Mouse (Mus musculus): Measurements from ENCODE around the gene C330021F23Rik.
"Not testable (repeated sequence)": the region's sequence is repeated elsewhere in the genome, so short reads cannot be mapped to it uniquely, and the experiment has no call there.

The C330021F23Rik gene

DNA sequence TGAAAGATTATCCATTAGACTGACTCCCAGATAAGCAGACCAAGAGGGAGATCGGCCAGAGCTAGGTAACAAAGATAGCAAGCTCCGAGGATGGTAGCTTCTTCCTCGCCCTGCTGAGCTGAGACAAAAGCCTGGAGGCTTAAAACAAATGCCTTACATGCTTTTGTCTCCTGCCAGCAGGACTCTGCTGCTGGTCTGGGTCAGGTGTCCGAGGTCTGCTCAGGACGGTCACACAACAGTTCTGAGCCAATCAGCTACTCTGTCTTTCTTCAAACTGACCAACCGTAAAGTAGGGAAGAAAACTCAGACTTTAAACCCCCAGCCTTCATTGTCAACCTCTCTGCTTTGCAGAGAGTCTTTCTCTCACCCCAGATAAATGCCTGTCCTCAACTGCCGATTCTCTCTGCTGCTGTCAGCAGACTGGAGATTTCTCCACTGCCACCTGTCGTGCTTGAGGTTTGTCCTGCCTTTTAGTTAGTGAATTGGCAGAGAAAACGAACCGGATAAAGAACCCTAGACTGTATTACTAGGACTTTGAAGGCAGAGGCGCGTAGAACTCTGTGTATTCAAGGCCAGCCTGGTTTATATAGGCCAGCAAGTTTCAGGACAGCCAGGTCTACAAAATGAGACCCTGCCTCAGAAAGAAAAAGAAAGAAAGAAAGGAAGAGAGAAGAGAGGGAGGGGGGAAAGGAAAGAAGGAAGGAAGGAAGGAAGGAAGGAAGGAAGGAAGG, at the start of gene C330021F23Rik:
Gene C330021F23Rik, plus strand, starts transcription at position 350 of the 731 bp plus-strand sequence.
- DNase-seq (ENCODE audit: low spot score in 2 of 2): no peak

DNA sequence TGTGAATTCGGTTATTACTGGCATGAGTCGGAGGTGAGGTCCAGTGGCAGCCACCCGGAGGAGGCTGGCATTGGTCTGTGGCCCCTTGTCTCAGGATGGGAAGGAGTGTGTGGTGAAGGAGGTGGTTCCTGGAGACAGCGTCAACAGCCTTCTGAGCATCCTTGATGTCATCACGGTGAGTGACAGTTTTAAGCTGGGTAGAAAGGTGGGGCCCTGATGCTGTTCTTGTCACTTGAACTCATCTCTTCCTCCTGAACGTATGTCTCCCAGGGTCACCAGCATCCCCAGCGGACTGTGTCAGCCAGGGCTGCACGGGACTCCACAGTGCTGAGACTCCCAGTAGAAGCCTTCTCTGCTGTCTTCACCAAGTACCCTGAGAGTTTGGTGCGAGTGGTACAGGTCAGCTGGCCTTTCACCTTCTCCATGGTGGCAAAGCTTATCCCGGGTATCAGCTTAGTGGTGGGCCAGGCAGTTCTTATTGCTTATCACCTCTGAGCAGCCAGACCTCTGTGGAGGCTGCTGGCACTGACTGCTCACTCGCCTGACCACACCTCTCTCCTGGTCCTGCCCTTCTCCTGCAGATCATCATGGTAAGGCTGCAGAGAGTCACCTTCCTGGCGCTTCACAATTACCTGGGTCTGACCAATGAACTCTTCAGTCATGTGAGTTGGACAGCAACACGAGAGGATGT, 45.6 kb upstream of the C330021F23Rik start:
- no peak for DNase-seq (ENCODE audit: low spot score in 2 of 2)

DNA sequence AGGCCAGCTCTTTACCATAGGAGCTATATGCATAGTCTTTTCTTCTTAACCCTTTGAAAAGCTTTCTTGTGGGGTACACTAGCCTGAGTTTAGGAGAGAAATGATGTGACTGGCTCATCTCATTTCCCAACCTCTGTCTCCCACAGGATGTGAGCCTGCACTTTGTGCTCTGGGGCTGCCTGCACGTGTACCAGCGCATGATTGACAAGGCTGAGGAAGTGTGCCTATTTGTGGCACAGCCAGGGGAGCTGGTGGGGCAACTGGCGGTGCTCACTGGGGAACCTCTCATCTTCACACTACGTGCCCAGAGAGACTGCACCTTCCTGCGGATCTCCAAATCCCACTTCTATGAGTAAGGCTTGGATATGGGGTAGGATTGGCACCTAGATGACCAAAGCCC, 37.0 kb upstream of the C330021F23Rik start:
- no peak for DNase-seq (ENCODE audit: low spot score in 2 of 2)

DNA sequence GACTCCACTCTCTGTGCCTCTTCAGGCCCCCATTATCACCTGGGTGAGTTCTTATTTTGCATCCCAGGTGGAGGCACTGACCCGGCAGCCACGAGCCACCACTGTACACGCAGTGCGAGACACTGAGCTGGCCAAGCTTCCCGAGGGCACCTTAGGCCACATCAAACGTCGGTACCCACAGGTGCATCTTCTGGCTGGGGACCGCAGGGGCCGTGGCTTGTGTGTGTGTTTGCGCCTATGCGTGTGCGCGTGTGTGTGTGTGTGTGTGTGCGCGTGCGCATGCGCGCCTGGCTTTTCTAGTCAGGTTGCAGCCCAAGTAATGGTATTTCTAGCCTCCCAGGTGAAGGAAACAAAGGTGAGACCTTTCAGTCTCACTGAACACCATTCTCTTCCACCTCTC, 35.9 kb upstream of the C330021F23Rik start:
- DNase-seq (ENCODE audit: low spot score in 2 of 2): no peak

DNA sequence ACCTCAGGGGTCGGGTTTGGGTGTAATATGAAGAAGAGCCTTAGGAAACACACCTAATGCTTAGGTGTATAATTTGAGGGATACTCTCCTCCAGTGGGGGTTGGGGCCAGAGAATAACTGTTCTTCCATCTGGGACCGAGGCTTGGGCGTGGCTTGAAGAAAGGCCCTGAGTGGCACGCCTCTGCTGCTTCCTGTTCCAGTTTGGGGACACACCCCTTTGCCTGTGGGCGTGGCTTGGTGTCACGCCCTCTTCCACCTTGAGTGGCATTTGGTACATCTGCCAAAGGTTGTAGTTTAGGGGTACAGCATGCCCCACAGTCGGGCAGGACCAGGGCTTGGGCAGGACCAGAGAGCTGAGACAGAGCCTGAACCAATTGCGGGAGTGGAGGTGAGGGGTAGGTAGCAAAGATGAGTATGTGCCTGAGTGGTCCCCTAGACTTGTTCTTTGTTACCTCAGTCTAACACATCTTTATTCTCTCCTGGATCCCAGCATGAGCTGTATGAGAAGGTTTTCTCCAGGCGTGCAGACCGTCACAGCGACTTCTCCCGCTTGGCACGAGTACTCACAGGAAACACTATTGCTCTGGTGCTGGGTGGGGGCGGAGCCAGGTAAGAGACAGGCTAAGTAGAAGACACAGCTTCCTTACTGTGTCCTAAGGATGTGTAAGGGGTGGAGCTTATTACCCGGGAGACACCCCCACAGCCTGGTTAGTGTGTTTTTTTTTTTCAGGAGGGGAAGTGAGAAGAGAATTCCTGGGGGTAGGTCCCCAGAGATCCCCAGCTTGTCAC, 31.5 kb upstream of the C330021F23Rik start:
- DNase-seq (ENCODE audit: low spot score in 2 of 2): no peak

DNA sequence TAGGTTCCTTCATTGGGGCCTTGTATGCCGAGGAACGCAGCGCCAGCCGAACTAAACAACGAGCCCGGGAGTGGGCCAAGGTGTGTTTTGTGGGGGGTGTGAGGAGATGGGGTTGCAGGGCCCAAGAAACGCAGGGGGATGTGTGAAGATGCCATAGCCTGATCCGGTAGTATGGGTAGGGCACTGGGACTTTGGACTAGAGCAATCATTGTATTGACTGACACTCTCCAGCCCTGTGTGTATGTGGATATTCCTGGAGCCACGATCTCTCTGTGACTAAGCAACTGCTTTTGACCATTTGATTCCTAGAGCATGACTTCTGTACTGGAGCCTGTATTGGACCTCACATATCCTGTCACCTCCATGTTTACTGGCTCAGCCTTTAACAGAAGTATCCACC, 30.9 kb upstream of the C330021F23Rik start:
- DNase-seq (ENCODE audit: low spot score in 2 of 2): no peak

DNA sequence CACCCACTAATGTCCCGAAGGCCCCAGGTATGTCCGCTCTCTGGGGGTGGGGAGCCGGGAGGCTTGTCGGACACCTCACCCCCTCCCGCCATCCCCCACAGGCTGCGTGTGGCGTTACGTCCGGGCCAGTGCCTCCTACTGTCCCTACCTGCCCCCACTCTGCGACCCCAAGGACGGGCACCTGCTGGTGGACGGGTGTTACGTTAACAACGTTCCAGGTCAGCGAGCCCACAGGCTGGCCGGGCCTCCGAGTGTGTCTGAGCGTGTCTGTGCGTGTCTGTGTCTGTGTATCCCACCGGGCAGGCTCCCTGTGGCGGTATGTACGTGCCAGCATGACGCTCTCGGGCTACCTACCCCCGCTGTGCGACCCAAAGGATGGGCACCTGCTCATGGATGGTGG, 30.1 kb upstream of the C330021F23Rik start:
- no peak for DNase-seq (ENCODE audit: low spot score in 2 of 2)

DNA sequence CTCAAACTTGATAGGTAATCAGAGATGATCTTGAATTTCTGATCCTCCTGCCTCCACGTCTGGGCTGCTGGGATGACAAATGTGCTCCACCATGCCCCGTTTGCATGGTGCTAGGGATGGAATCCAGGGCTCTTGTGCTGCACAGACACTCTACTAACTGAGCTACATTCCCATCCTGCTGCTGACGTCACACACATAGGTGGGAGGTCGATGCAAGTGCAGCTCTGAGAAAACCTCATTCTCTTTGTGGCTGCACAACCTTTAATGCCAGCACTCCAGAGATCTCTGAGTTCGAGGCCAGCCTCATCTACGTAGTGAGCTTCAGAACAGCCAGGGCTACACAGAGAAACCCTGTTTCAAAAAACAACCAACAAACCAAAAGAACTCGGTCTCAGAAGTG, 28.6 kb upstream of the C330021F23Rik start:
- DNase-seq (ENCODE audit: low spot score in 2 of 2): no peak

DNA sequence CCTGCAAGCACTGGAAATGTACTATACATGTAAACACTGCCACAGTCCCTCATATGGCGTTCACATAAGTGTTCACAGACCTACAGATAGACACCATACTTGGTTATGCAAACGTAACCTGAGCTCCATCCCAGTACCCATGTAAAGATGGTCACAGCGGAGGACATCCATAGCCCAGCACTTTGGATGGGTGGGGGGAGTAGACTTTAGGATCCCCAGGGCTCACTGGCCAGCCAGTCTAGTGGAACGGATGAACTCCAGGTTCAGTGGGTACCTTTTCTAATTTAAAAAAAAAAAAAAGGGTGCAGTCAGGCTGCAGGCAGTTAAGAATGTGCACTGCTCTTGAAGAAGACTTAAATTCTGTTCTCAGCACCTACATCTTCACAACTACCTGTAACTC, 27.7 kb upstream of the C330021F23Rik start:
- DNase-seq (ENCODE audit: low spot score in 2 of 2): no peak

DNA sequence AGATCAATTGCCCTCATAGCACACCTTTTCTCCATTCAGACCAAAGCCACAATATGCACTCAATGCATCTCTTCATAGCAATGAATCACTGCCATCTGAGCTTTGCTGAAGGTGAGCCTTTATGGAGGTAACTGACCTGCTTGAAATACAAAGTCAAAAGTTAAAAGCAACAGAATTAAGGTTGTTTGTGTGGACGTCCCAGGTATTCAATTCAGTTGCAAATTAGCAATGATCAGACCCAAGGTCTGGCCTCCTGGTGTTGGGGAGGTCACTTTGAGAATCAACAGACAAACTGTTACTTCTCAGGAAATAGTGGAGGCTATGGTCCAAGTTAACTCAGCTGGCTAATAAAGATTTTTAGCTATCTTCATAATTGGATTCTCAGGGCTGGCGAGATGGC, 21.3 kb upstream of the C330021F23Rik start:
- no peak for DNase-seq (ENCODE audit: low spot score in 2 of 2)

DNA sequence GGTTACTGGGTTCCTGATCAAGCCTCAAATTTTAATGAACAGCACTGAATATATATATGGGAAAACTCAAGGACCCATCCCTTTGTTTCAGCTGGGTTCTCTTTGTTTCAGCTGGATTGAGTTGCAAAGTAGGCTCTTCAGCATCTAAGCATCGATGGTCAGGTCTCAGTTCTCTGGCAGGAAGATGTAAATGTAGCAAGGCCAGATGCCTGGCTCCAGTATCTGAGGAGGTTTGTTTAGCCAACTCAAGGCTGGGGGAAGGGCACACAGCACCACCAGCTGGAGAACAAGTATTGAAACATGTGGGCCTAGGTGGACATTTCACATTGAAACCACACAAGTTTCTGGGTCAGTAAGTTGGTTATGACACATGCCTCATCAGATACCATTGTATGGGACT, 15.6 kb upstream of the C330021F23Rik start:
- DNase-seq (ENCODE audit: low spot score in 2 of 2): no peak

DNA sequence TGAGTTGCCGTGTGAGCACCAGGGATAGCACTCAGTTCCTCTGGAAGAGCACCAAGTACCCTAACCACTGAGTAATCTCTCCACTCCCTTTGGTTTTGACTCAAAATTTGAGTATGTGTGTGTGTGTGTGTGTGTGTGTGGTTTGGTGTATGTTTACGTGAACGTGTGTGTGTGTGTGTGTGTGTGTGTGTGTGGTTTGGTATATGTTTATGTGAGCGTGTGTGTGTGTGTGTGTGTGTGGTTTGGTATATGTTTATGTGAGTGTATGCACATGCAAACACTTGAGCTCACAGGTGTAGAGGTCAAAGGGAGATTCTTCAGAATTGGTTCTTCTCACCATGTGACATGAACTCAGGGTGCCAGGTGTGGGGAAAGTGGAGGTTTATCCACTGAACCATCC, 11.7 kb upstream of the C330021F23Rik start:
- no peak for DNase-seq (ENCODE audit: low spot score in 2 of 2)

DNA sequence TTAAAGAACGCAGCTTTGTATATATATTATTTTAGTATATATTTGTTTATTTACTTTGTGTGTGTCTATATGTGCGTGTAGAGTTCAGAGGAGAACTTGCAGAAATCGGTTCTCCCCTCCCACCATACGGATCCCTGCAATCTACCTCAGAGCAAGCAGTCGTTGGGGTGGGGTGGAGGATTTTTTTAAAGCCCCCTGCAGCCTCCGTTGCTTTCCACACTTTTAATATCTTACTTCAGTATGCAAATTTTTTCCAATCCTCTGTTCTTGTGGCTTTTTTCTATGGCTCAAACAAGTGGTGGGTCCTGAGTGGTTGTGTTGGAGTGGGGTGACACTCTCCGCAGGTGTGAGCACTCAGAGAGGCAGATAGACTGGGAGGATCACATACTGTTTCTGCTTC, 588 bp downstream of the C330021F23Rik start:
- DNase-seq (ENCODE audit: low spot score in 2 of 2): no peak

DNA sequence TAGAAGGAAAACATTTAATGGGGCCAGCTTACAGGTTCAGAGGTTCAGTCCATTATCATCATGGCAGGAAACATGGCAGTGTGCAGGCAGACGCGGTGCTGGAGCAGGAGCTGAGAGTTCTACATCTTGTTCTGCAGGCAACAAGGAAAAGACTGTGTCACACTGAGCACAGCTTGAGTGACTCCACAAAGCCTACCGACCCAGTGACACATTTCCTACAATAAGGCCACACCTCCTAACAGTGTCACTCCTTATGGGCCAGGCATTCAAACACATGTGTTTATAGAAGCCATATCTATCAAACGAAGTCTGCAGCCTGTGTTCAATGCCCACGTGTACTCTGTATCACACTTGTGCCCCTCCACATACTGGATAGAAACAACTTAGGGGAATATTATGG, 2.0 kb downstream of the C330021F23Rik start:
- no peak for DNase-seq (ENCODE audit: low spot score in 2 of 2)

DNA sequence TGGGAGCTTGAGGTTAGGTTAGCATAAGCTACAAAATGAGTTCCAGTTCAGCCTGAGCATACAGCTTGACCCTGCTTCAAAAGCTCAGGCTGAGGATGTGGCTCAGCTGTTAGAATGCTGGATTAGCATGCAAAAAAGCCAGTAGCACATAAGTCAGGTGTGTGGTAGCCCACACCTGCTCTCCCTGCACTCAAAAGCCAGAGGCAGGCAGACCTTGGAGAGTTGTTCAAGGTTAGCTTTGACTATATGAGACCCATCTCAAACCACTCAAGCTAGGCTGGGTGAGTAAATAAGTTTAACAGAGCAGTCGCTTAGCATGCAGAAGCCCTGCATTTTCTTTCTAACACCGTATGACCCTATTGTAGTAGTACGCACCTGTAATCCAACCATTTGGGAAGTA, 6.8 kb downstream of the C330021F23Rik start:
- DNase-seq (ENCODE audit: low spot score in 2 of 2): no peak

DNA sequence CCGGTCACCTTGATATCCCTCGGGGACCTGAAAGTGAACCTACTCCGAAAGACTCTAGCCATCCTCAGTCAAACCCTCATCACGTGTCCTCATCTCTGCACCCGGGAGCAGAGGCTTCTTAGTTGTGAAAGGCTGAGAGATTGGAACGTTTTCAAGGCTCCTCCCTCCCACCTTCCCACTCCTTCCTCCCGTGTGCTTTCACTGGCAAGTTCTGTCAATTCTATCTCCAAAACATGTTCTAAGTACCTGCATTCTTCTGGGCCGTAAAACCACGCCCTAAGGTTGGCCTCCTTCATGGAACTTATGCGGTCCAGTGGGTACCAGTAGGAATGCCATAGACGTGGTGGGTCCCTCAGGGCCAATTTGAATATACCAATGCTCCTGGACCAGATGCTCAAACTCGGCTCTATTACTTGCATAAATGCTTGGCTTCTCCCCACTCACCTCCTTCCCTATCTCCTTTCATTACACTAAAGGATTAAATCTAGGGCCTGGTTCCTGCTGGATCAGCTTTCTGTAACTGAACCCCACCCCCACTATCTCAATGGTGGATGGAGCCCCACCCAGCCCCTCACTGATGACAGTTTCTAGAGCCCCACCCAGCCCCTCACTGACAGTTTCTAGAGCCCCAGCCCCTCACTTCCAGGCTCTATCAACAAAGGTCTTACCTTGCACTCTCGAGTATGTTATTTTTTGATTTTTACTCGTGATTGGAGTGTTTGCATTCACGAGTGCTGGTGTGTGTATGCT, 8.6 kb downstream of the C330021F23Rik start:
- no peak for DNase-seq (ENCODE audit: low spot score in 2 of 2)

DNA sequence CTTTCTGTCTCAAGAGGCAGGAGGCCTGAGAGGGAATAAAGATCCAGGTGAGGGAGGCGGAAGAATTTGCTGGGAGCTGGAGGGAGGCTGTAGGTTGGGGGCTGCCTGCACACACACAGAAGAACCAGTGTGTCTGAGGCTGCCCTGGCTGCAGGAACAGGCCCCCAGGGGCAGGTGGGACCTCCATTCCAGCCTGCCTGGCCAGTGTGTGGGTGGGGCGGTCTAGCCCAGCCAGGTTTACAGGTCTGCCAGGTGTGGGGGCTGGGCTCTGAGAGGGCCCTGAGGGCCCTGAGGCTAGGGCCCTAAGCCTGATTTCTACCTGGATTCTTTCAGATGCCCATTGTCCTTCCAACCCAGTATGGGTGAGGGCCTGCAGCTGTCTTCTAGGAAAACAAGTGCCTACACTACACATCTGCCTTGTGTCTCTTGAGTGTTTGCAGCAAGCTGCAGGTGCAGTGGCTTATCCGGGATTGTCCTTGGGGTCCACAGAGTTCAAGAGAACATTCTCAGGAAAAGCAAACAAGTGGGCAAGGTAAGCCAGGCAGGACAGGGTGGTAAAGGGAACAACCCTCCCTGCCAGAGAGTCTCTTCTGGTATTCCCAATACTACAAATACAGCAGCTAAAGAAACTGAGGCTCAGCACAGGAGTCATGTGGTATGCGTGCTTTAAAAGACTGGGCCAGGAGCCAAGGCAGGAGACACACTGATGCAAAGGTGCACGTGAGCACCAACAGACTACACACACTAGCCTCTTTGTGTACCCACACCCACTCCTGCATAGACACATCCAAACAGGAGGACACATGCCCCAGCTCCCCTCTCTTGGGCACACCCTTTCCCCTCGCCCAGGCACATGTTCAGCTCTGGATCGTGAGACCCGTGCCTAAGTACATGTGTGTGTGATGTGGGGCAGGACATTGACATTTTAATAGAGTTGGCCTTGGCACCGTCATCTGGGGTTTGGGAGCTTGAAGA, 11.9 kb downstream of the C330021F23Rik start:
- DNase-seq (ENCODE audit: low spot score in 2 of 2): no peak

DNA sequence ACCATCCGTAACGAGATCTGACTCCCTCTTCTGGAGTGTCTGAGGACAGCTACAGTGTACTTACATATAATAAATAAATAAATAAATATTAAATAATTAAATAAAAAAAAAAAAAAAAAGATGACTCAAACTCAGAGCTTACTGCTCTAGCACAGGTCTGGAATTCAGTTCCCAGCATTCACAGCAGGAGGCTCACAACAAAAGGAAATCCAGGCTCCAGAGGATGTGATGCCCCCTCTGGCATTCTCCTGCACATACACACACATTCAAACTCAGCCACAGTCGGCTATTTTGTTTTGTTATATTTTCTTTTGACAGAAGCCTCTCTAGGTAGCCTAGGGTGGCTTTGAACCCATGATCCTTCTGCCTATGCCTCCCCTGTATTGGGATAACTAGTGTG, 14.2 kb downstream of the C330021F23Rik start:
- DNase-seq (ENCODE audit: low spot score in 2 of 2): not testable (repeated sequence)

DNA sequence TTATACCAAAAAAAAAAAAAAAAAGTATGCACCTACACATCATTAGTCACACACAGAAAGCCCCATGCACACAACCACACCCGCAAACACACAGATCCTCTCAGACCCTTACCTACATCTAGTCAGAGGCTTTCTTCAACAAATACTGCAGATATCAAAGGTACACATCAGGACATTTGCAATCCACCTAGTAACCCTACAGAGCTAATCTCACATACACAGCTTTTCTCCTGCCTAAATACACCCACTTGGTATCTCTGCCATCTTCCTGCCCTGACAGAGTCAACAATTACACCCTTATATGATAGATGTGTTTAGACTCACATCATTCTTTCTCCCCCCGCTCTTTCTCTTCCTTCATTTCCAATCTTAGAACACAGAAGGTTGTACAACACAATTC, 18.7 kb downstream of the C330021F23Rik start:
- DNase-seq (ENCODE audit: low spot score in 2 of 2): no peak

DNA sequence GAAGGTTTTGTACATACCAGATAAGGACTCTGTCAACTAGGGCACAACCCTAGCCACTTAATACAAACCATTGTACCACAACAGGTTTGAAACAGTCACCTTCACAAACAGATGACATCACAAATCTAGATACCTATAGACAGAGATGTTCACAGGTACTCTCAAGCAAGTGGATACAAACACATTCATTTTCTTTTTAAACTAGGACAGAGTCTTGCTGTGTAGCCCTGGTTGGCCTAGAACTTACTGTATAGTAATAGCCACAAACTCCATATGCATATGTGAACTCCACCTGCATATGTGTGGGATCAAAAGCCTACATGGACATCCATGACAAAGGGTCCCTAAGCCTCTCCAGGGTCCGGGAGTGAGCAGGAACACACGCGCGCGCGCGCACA, 19.2 kb downstream of the C330021F23Rik start, which contains the start of gene Camsap3:
Gene Camsap3, plus strand, starts transcription at position 301 of the 398 bp plus-strand sequence.
- no peak for DNase-seq (ENCODE audit: low spot score in 2 of 2)

All from frontal cortex, postnatal 10 days (tissue).